Mouse (Mus musculus): ENCODE measurements around the gene Pitpnm1.
"Not testable (repeated sequence)": the region's sequence is repeated elsewhere in the genome, so short reads cannot be mapped to it uniquely, and the experiment has no call there.

The Pitpnm1 gene

DNA sequence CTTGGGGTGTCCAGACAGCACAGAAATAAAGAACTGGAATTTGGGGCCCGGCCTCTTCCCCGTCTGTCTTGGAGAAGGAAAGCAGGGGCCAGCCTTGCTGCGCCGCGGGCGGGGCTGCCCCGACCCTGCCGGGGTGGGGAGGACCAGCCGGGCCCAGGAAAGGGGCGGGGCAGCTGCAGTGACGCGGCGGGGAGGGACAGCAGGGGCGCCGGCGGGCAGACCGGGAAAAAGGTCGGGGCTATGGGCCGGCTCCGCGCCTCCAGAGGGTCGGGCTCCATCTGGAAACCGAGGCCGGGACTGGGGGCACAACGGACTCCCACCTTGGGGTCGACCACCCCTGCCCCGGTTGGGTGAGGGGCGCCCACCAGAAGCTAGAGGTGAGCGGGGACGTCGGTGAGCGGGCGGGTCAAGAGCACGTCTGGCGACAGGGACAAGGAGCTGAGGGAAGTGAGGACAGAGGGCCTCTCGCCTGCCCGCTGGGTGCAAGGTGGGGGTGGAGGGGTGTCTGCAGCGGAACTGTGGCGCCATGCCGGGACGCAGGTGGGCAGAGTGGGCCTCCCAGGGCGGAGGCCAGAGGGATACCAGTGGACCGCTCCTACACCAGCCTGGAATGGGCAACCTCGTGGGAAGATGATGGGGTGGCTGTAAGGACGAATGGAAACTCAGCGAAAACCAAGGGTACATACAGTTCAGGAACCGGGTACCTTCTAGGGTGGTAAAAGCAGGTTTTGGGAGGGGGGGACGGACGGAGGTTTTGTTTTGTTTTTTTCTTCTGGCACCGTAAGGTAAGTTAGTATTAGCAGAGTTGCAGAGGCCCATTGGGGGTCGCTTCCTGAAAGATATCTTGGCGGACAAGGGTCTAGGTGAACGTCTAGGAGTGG, at the start of gene Pitpnm1:
TSS of gene Pitpnm1 (plus strand) at position 162 of the 881 bp plus-strand sequence.
- no peak for DNase-seq (ENCODE audit: low spot score in 2 of 2)

DNA sequence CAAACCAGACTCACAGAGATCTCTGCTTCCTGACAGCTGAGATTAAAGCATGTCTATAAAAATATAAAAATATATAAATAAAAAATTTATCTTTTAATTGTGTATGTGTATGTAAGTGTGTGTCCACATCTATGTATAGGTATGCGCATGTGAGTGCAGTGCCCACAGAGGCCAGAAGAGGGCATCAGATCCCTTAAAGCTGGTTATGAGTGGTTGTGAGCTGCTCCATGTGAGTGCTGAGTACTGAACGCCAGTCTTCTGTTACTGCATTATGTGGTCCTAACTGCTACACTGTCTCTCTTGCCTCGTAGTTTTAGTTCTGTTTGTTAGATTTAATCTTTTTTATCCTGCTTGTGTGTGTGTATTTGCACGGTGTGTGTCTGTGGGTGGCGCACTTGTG, 48.8 kb upstream of the Pitpnm1 start:
- DNase-seq (ENCODE audit: low spot score in 2 of 2) = no peak

DNA sequence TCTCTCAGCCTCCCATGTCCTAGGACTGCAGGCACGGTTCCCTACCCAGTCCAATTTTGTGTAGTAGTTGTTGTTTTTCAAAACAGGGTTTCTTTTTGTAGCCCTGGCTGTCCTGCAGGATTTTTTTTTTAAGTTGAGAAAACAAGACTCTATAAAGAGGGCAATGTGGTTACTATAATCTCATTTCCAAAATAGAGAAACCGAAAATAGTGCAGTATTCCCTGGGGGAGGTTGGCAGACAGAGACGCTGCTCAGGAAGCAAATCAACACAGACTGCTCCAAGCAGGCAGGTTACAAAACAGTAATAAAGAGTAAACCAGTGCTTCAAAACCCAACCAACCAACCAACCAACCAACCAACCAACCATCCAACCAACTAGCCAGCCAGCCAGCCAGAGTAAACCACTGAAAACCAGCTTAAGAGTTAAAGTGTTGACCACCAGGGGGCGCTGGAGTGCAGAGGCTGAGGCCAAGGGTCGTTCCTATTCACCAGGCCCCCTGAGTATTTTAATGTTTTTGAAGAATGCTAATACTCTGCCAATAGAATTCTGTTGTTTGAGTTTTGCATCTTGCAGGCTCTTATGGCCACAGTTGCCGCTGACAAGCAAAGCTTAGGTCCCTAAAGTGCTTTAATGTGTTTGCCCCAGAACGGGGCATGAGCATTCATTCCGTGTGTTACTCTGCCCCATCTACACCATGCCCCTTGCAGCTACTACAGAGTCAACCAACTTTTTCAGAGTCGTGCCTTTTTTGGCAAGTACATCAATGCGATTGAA, 47.9 kb upstream of the Pitpnm1 start:
- DNase-seq (ENCODE audit: low spot score in 2 of 2) = no peak

DNA sequence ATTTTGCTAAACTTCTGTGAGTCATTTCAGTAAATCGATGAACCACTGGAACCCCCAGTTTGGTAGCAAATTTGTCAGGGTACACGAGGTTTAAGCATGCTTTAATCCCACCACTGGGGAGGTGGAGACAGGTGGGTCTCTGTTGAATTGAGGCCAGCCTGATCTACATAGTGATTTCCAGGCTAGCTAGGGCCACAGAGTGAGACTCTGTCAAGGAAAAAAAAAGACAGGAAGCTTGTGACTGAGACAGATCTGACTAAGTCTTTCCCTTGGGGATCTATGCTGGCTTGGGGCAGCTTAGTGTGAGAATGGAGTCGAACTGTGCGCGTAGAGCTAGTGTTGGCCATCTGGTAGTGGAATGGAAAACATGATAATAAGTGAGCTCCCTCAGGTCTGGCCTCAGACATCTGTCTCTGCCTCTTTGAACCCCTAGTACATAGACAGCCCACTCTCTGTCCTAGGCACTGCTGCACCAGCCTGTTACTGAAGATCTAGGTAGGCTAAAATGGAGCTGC, 47.2 kb upstream of the Pitpnm1 start:
- DNase-seq (ENCODE audit: low spot score in 2 of 2) = no peak

DNA sequence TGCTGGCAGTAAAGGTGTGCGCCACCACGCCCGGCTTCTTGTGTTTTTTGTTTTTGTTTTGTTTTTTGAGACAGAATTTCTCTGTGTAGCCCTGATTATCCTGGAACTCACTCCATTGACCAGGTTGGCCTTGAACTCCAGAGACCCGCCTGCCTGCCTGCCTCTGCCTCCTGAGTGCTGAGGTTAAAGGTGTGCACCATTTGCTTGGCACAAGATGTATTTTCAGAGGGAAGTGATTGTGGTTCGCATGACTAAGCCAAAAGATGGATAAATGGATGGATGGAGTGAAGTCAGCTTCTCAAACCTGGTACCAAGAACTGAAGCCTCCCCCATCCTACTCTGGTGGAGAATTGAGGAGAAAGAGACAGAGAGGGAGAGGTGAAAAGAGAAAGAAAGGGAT, 45.2 kb upstream of the Pitpnm1 start:
- DNase-seq (ENCODE audit: low spot score in 2 of 2) = no peak

DNA sequence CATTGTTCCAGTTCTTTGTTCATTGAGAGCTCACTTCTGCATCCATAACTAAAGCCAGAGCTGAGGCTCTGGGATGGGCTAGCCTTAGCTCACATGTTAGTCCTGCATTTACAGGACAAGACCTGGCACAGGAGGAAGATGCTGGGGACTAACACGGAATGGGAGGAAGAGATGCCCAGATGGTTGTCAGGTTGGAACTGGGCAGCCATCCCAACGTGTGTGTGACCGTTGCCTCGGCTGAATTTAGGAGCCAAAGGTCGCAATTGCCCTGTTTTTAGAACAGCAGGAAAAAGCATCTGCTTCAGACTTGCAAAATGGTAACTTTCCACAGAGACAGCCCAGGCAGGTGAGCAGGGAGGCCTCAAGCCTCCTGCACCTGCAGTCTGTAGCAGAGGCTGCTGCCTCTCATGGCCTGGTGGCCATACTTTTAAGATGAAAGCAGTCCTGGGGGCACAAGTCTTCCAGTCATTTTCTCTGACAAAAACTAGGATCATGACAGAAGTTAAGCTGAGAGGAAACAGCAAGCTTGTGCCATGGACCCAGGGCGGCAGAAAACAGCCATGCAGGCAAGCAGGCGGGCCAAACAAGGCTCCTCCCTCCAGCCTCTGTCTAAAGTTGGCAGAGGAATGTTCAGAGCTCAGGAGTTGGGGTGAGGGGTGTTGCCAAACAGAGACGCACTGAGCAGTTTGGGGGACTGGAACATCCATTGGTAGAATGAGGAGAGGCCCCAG, 44.4 kb upstream of the Pitpnm1 start:
- no peak for DNase-seq (ENCODE audit: low spot score in 2 of 2)

DNA sequence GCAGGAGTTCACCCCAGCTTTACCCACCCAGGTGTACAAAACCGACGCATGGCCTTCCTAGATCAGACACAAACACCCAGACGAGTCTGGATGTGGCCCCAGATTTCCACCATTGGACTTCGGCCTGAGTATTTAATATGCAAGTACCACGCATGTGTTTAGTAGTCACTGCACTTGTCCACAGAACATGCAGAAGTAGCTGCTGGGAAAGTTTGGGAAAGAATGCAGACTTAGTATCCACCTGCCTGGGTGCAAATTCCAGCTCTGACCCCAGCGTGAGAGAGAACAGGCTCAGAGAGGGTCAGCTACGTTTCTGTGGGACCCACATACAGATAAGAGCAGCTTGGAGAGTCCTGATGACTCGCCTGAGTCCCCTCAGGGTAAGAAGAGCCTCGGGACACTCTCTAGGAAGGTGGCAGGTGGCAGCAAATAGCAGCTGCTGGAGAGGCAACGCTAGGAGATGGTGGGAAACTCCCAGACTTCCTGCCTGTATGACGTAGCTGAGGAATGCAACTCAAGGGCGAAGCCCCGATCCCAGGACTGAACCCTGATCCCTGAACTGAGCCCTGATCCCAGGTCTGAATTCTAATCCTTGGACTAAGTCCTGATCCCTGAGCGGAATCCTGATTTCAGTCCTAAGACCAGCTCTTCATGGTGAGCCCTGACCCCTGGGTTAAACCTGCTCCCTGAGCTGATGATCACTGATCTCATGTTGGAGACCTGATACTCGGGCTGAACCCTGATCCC, 43.7 kb upstream of the Pitpnm1 start:
- no peak for DNase-seq (ENCODE audit: low spot score in 2 of 2)

DNA sequence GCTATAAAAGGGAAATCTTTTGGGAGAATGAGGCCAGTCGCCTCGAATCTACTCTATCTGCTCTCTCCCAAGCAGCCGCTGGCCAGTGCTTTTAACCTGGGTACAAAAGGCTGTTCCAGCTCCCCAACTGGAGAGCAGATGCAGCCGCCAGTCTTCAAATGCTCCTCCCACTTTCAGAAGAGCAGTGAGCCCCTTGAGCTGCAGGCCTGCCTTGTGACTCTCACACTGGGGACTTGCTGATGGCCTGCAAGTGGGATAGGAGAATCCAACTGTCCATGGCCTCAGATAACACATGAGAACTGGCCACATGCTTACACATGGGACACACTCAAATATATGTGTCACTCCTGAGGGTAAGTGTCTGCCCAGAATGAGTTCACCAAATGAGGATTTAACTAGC, 43.1 kb upstream of the Pitpnm1 start:
- no peak for DNase-seq (ENCODE audit: low spot score in 2 of 2)

DNA sequence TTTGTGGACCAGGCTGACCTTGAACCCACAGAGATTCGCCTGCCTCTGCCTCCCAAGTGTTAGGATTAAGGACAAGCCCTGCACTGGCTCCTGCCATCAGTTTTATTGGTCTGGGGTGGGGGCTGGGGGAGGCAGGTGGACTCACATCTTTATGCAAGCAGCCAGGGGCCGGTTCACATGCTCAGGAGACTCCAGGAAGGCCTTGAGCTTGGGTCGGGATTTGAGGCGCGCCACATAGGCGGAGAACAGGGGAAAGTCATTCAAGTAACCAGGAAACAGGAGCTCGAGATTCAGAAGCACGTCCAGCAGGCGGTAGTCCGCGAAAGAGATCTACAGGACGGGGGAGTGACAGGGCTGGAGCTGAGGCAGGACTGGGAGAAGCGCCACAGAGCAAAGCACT, 42.4 kb upstream of the Pitpnm1 start:
- DNase-seq (ENCODE audit: low spot score in 2 of 2) = no peak

DNA sequence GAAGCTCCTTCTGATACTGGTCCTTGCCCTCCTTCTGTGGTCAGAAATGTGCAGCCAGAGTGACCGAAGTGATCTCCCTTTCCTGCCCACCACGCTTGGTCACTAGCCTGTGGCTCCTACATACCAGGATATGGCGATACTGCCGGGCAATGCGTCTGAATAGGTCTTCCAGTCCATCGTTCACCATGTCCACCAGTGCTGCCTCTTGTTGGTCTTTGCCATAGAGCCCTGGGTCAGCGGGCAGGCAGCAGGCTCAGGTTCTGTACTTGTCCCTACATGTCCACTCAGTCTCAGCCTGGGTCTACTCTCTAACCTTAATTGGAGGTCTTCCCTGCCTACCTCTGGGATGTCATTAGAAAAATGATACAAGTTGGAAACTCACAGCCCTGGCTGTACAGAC, 41.8 kb upstream of the Pitpnm1 start:
- no peak for DNase-seq (ENCODE audit: low spot score in 2 of 2)

DNA sequence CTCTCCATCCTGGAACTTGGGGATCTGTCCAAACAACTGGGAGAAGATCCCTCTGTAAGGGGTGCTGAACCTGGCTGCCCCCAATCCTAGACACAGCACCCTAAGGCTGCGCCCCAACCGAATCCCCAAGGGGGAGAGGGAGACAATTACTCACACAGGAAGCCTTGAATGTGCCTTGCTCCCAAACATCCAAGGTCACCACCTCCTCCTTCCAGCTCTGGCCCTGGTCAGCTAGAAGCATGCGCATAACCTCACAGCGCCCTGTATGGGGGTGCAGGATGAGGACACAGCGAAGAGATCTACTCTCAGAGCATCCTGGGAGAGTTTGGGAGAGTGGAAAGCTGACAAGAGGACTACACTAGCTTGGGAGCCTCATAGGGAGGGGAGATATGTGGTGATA, 41.2 kb upstream of the Pitpnm1 start:
- no peak for DNase-seq (ENCODE audit: low spot score in 2 of 2)

DNA sequence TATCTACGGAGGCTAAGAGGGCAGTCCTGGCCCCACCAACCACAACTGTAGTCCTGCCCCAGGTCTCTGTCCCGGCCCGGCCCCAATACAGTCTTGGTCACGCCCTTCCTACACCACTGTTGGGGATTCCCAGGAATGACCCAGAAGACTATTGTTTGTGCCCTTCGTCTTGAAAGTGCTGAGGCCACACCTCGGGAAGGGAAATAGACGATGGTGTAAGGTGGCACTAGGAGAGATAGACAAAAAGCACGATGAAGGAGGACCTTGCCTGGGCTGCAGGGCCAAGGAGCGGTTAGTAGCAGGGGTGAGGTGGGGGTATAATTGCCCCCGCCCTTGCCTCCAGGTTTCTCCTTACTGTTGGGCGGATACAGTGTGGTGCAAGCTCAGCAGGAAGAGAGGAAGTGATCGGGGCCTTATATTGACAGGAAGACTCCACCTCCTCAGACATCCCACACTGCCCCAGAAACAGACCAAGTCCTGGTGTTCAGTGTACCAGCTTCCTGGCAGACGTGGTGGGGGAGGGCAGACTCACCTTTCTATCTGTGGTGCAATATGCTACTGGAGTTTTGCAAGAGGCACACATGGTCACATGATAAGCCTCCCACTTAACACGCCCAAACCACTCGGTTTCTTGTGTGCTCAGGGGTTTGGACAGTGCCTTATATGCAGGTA, 40.6 kb upstream of the Pitpnm1 start, which contains the start of gene Gstp3:
TSS of gene Gstp3 (minus strand) at position 501 of the 672 bp plus-strand sequence.
- no peak for DNase-seq (ENCODE audit: low spot score in 2 of 2)

DNA sequence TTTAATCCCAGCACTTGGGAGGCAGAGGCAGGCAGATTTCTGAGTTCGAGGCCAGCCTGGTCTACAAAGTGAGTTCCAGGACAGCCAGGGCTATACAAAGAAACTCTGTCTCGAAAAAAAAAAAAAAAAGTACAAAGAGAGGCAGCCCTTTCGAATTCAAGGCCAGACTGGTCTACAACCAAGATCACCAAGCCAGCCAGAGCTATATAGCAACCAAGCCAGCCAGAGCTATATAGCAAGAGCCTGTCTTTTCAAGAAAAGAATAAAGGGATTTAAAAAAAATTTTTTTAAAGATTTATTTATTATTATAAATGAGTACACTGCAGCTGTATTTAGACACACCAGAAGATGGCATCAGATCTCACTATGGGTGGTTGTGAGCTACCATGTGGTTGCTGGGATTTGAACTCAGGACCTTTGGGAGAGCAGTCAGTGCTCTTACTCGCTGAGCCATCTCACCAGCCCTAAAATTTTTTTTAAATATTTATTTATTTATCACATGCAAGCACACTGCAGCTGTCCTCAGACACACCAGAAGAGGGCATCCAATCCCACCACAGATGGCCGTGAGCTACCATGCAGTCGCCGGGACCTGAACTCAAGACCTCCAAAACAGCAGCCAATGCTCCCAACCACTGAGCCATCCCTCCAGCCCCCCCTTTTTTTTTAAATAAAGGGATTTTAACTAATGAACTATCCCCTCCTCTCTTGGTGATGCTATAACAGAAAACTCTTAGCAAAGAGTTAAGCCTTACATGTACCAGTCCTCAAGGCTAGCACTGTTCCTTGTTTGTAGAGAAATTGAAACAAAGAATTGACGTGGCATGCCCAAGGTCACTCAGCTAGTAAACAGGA, 39.5 kb upstream of the Pitpnm1 start:
- DNase-seq (ENCODE audit: low spot score in 2 of 2) = not testable (repeated sequence)

DNA sequence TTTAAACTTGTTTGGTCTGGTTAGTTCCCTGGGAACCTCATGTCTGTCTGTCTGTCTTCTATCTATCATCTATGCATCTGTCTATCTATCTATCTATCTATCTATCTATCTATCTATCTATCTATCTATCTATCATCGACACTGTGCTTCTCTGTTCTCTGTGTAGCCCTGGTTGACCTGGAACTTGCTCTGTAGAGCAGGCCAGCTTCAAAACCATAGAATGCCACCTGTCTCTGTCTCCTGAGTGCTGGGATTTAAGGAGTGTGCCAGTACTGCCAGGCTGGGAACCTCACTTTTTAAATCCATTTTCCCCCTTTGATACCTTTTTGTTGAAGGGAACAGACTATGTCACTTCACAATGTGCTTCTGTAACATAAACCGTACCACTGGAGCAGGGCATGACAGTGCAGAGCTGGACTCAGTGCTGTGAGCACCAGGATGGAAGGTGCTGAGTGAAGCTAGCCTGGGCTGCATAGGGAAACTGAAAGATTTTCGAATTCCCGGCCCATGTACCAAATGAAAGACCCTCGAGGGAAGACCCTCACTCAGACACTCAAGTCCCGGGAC, 38.8 kb upstream of the Pitpnm1 start:
- DNase-seq (ENCODE audit: low spot score in 2 of 2) = no peak

DNA sequence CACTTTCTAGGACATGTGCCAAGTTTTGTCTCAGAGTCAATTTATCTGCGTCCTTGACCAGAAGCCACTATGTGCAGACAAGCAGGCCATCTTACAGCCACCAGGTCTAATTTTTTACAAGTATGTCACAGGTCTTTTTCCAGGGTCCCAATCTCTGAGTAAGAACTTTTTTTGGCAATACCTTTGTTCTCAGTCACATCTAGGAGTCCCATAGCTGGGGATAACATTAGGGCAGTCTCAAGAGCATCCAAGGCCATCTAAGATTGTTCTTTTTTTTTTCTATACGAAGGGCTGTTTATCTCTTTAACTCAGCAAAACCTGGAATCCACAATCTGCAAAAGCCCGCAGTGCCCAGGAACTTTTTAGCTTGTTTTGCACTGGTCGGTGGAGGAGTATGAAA, 36.4 kb upstream of the Pitpnm1 start:
- not testable (repeated sequence) for DNase-seq (ENCODE audit: low spot score in 2 of 2)

DNA sequence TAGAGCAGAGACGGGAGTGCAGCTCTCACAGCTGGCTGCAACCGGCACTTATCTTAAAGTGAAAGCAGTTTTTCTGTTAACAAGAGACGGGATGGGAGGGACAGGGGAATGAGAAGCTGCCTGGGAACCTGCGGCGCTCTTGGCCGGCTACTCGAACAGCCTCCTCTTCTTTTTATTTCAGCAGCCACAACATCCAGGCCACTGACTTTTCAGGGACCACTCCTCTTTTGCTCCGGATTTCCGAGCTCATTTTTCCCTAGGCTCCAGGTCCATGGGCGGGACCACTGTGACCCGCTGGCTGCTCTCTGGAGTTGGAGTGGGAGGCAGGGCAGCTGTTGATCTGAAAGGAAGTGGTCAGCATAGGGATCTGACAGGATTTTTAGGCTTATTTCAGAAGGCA, 35.3 kb upstream of the Pitpnm1 start:
- not testable (repeated sequence) for DNase-seq (ENCODE audit: low spot score in 2 of 2)

DNA sequence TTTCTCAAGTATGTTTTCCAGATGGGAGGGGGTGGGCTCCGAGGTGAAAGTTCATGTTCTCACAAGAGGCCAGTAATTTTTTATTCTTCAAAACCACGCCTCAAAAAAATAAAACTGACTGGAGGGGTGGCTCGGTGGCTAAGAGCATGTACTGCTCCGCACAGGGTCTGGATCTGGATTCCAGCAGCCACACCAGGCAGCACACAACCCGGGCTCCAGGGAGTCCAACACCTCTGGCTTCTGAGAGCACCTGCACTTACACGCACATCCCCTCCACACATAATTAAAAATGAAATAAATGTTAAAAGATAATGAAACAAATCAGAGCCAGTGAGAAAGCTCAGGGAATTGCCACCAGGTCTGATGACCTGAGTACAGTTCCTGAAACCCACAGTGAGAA, 33.5 kb upstream of the Pitpnm1 start:
- DNase-seq (ENCODE audit: low spot score in 2 of 2) = no peak

DNA sequence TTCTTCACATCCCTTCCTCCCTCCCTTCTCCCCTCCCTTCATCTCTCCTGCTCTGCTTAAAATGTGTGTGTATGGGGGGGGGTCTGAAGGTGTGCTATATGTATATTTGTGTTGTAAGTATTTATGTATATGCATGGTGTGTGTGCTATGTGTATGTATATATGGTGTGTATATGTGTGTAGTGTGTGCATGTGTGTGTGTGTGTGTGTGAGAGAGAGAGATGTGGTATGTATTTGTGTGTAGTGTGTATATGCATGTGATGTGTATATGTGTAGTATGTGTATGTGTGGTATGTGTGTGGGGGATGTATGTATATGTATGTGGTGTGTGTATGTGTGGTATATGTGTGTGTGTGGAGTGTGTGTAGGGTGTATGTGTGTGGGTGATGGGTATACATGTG, 32.9 kb upstream of the Pitpnm1 start:
- no peak for DNase-seq (ENCODE audit: low spot score in 2 of 2)

DNA sequence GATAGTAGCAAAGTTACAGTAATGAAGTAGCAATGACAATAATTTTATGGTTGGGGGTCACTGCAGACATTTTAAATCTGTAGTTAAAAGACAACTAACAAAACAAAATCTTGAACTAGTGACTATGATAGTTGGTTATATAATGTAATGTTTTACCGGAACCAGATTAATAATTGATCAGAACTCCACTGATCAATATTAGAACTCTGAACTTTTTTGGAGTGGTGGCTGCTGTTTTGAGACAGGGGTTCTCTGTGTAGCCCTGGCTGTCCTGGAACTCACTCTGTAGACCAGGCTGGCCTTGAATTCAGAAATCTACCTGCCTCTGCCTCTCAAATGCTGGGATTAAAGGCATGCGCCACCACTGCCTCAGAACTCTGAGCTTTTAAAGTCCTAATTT, 31.6 kb upstream of the Pitpnm1 start:
- DNase-seq (ENCODE audit: low spot score in 2 of 2) = not testable (repeated sequence)
